Mouse (Mus musculus) ES-E14 (cell line): ENCODE results near the gene Kcnd3. TPM values are rescaled to one million over a fixed set of nuclear protein-coding genes. Genes with fewer than 3 reads are reported as not detected.

ENCODE experiments used
- DNase-seq: peaks from one replicate; pipeline ENCODE4 v3.0.0-alpha.2; 2013; ENCODE audit warnings: low read depth, low spot score
- H3K27ac ChIP-seq: 2 replicates; pipeline ENCODE4 v1.5.1; 2012; ENCODE audit warnings: low read depth, mild to moderate bottlenecking, low read length, moderate library complexity, mixed read lengths; ENCODE audit not compliant: poor library complexity, insufficient read depth, severe bottlenecking
- H3K36me3 ChIP-seq: 2 replicates; pipeline ENCODE4 v1.6.1; 2012; ENCODE audit warnings: mild to moderate bottlenecking, low read length, moderate library complexity, mixed read lengths; ENCODE audit not compliant: control insufficient read depth, poor library complexity, insufficient read depth, severe bottlenecking
- H3K4me1 ChIP-seq, 2 experiments: fragments of 150-350 bp in 1 of 2; sonication (generic) in 1 of 2; 2 replicates each; pipeline ENCODE4 v1.6.1; 2012; ENCODE audit warnings: low read length in 2 of 2, mild to moderate bottlenecking in 1 of 2, mixed read lengths in 1 of 2; ENCODE audit not compliant: control insufficient read depth in 2 of 2, insufficient read depth in 2 of 2, poor library complexity in 1 of 2
- H3K4me3 ChIP-seq, 2 experiments: fragments of 150-350 bp in 1 of 2; sonication (generic) in 1 of 2; 2 replicates each; pipeline ENCODE4 v1.5.1; 2012; ENCODE audit warnings: low read length in 2 of 2, low read depth in 1 of 2, mild to moderate bottlenecking in 1 of 2, mixed read lengths in 1 of 2; ENCODE audit not compliant: insufficient read depth in 1 of 2, poor library complexity in 1 of 2, severe bottlenecking in 1 of 2
- H3K9ac ChIP-seq: 2 replicates; pipeline ENCODE4 v1.6.1; 2012; ENCODE audit warnings: low read depth, mild to moderate bottlenecking, low read length, mixed read lengths; ENCODE audit not compliant: poor library complexity, insufficient read depth, severe bottlenecking
- H3K9me3 ChIP-seq: fragments of 150-350 bp; sonication (generic); 2 replicates; pipeline ENCODE4 v1.6.1; 2012; ENCODE audit warnings: low read depth, mild to moderate bottlenecking, low read length; ENCODE audit not compliant: control insufficient read depth, insufficient read depth
- CHD2 ChIP-seq: IDR thresholded peaks from 2 replicates; pipeline ENCODE4 v1.6.1; 2014; ENCODE audit warnings: mild to moderate bottlenecking, low read depth, low read length, inconsistent platforms
- HCFC1 ChIP-seq: IDR thresholded peaks from 2 replicates; pipeline ENCODE4 v1.6.1; 2012; ENCODE audit warnings: low read length, inconsistent platforms, borderline replicate concordance; ENCODE audit not compliant: insufficient read depth
- MAFK ChIP-seq: IDR thresholded peaks from 2 replicates; pipeline ENCODE4 v1.6.1; 2014; ENCODE audit warnings: mild to moderate bottlenecking, low read depth, low read length, inconsistent platforms; ENCODE audit not compliant: insufficient read depth
- ZC3H11A ChIP-seq: IDR thresholded peaks from 2 replicates; pipeline ENCODE4 v1.6.1; 2012; ENCODE audit warnings: low read depth, mild to moderate bottlenecking, inconsistent platforms, low read length, borderline replicate concordance
- ZNF384 ChIP-seq: IDR thresholded peaks from 2 replicates; pipeline ENCODE4 v1.6.1; 2012; ENCODE audit warnings: low read depth, low read length, inconsistent platforms
- in situ Hi-C, 2 experiments: fragments of 600-800 bp; cut with MboI; formaldehyde crosslinking; loops; one replicate each; pipeline ENCODE4 v1.15.1; 2025; ENCODE audit warnings: low sequenced_read_pairs in 2 of 2, inconsistent platforms in 1 of 2; ENCODE audit not compliant: unreplicated experiment in 2 of 2
- total RNA-seq: library from RNA; depleted of rRNA; stranded (reverse); fragments of 300-350 nt; gene quantifications from 2 replicates; pipeline ENCODE4 v1.2.3, GENCODE M21; 2012

Kcnd3 gene
- total RNA-seq, 1 experiment, result 0.04 TPM

- no peak for DNase-seq
- no peaks in the 10 kb centered on the region for H3K9me3 ChIP-seq
Measured at GRCm38 (mm10) chr3:105515640-105516039, 63.5 kb downstream of the Kcnd3 start.

GRCm38 (mm10) chr3:105520446-105520845, 68.3 kb downstream of the Kcnd3 start:
- H3K9ac ChIP-seq, result no peak overlapping the region
- in situ Hi-C loops, result no loop called here
- no peaks in the 10 kb centered on the region for H3K36me3 ChIP-seq
- no peaks in the 10 kb centered on the region for H3K4me1 ChIP-seq
- H3K27ac ChIP-seq, result no peak overlapping the region
- no peak for DNase-seq
- H3K9me3 ChIP-seq, result no peaks in the 10 kb centered on the region
- no peak overlapping the region for H3K4me3 ChIP-seq
- no peak for TF ChIP-seq ZC3H11A
- TF ChIP-seq MAFK, result no peak
- no peak for TF ChIP-seq ZNF384
- no peak for TF ChIP-seq CHD2
- TF ChIP-seq HCFC1, result no peak

More at GRCm38 (mm10) chr3:105515640-105516039, 63.5 kb downstream of the Kcnd3 start:
- in situ Hi-C loops, result no loop called here
- no peak overlapping the region for H3K4me3 ChIP-seq
- no peaks in the 10 kb centered on the region for H3K4me1 ChIP-seq
- no peak overlapping the region for H3K9ac ChIP-seq
- no peaks in the 10 kb centered on the region for H3K36me3 ChIP-seq
- H3K27ac ChIP-seq, result no peak overlapping the region
- TF ChIP-seq HCFC1 (no peak), CHD2 (no peak), MAFK (no peak), ZC3H11A (no peak), ZNF384 (no peak)

- no peak for DNase-seq
- Histone ChIP-seq H3K4me1 (no peaks in the 10 kb centered on the region), H3K27ac (peak overlapping the region; percentile 24; the same call in 1 of the 2 replicates), H3K9ac (no peak overlapping the region), H3K4me3 (no peak overlapping the region), H3K36me3 (no peaks in the 10 kb centered on the region), H3K9me3 (no peaks in the 10 kb centered on the region)
- in situ Hi-C loops, result no loop called here
- TF ChIP-seq HCFC1 (no peak), ZNF384 (no peak), ZC3H11A (no peak), MAFK (no peak), CHD2 (no peak)
Measured at GRCm38 (mm10) chr3:105521178-105521631, 69.1 kb downstream of the Kcnd3 start.

- H3K9ac ChIP-seq, result no peak overlapping the region
Measured at GRCm38 (mm10) chr3:105521639-105522038, 69.5 kb downstream of the Kcnd3 start.

GRCm38 (mm10) chr3:105528860-105529259, 76.7 kb downstream of the Kcnd3 start:
- no peak for DNase-seq
- Histone ChIP-seq H3K4me3 (no peak overlapping the region), H3K36me3 (no peaks in the 10 kb centered on the region), H3K27ac (no peak overlapping the region), H3K9ac (no peak overlapping the region), H3K9me3 (no peaks in the 10 kb centered on the region), H3K4me1 (no peaks in the 10 kb centered on the region)
- TF ChIP-seq HCFC1, result no peak
- no peak for TF ChIP-seq ZNF384
- no peak for TF ChIP-seq ZC3H11A
- TF ChIP-seq CHD2, result no peak
- TF ChIP-seq MAFK, result no peak
- in situ Hi-C loops, result no loop called here

More at GRCm38 (mm10) chr3:105521639-105522038, 69.5 kb downstream of the Kcnd3 start:
- no peak for TF ChIP-seq CHD2
- no peak for TF ChIP-seq HCFC1
- TF ChIP-seq MAFK, result no peak
- Histone ChIP-seq H3K36me3 (no peaks in the 10 kb centered on the region), H3K27ac (no peak overlapping the region), H3K4me3 (no peak overlapping the region), H3K4me1 (no peaks in the 10 kb centered on the region), H3K9me3 (no peaks in the 10 kb centered on the region)
- no peak for DNase-seq
- in situ Hi-C loops, result no loop called here
